Mouse (Mus musculus): ENCODE results near the gene Lrrc8c. TPM values are rescaled to one million over a fixed set of nuclear protein-coding genes. Genes with fewer than 3 reads are reported as not detected.

Gene Lrrc8c
- polyA plus RNA-seq, 1 experiment from 2014 or later: 23.0 TPM

- Histone ChIP-seq H3K4me1 (ENCODE audit: insufficient read depth, low read depth, low read length) (no peaks in the 10 kb centered on the region), H3K27me3 (replicated peaks; ENCODE audit: insufficient read depth, low read length) (no peaks in the 10 kb centered on the region), H3K9me3 (ENCODE audit: low read length) (no peaks in the 10 kb centered on the region), H3K4me3 (ENCODE audit: low read depth, low read length) (no peak overlapping the region), H3K36me3 (ENCODE audit: insufficient read depth, low read length) (no peaks in the 10 kb centered on the region), H3K9ac (replicated peaks; ENCODE audit: low read depth) (no peak overlapping the region), H3K4me2 (replicated peaks; ENCODE audit: low read depth, low read length) (no peak overlapping the region), H3K27ac (ENCODE audit: low read length) (no peak overlapping the region)
- no peak for DNase-seq (ENCODE audit: low spot score)
- TF ChIP-seq CTCF (IDR thresholded peaks at IDR 0.05) (no peak), EP300 (IDR thresholded peaks at IDR 0.05) (no peak)
- no peak for ATAC-seq
- 77% methylated on average over 4 of the region's 4 CpGs for WGBS
Observed at GRCm38 (mm10) chr5:105592396-105592795, 73.2 kb downstream of the Lrrc8c start.

- H3K27ac ChIP-seq (ENCODE audit: low read length): no peak overlapping the region
- H3K9me3 ChIP-seq (ENCODE audit: low read length): no peaks in the 10 kb centered on the region
- H3K4me2 ChIP-seq (replicated peaks; ENCODE audit: low read depth, low read length): no peak overlapping the region
- no peak for TF ChIP-seq CTCF (IDR thresholded peaks at IDR 0.05)
- DNase-seq (ENCODE audit: low spot score): no peak
- WGBS: 85% methylated on average over 9 of the region's 9 CpGs
- H3K36me3 ChIP-seq (ENCODE audit: insufficient read depth, low read length): no peaks in the 10 kb centered on the region
- ATAC-seq: no peak
- H3K4me1 ChIP-seq (ENCODE audit: insufficient read depth, low read depth, low read length): no peaks in the 10 kb centered on the region
- no peak overlapping the region for H3K4me3 ChIP-seq (ENCODE audit: low read depth, low read length)
- no peak overlapping the region for H3K9ac ChIP-seq (replicated peaks; ENCODE audit: low read depth)
- H3K27me3 ChIP-seq (replicated peaks; ENCODE audit: insufficient read depth, low read length): no peaks in the 10 kb centered on the region
Observed at GRCm38 (mm10) chr5:105593630-105594029, 74.4 kb downstream of the Lrrc8c start.

GRCm38 (mm10) chr5:105598866-105599265 is 79.7 kb downstream of the Lrrc8c start:
- no peaks in the 10 kb centered on the region for H3K4me1 ChIP-seq (ENCODE audit: insufficient read depth, low read depth, low read length)
- H3K4me3 ChIP-seq (ENCODE audit: low read depth, low read length): no peak overlapping the region
- ATAC-seq (peak; percentile 86), DNase-seq (ENCODE audit: low spot score) (peak; percentile 70)
- no peaks in the 10 kb centered on the region for H3K9me3 ChIP-seq (ENCODE audit: low read length)
- no peaks in the 10 kb centered on the region for H3K27me3 ChIP-seq (replicated peaks; ENCODE audit: insufficient read depth, low read length)
- WGBS: 55% methylated on average over 9 of the region's 9 CpGs
- H3K27ac ChIP-seq (ENCODE audit: low read length): peak overlapping the region; percentile 74
- no peak overlapping the region for H3K4me2 ChIP-seq (replicated peaks; ENCODE audit: low read depth, low read length)
- no peaks in the 10 kb centered on the region for H3K36me3 ChIP-seq (ENCODE audit: insufficient read depth, low read length)
- TF ChIP-seq CTCF (IDR thresholded peaks at IDR 0.05): no peak
- TF ChIP-seq EP300 (IDR thresholded peaks at IDR 0.05): peak; percentile 79
- H3K9ac ChIP-seq (replicated peaks; ENCODE audit: low read depth): no peak overlapping the region

- Histone ChIP-seq H3K9me3 (ENCODE audit: low read length) (no peaks in the 10 kb centered on the region), H3K9ac (replicated peaks; ENCODE audit: low read depth) (no peak overlapping the region), H3K4me1 (ENCODE audit: insufficient read depth, low read depth, low read length) (no peaks in the 10 kb centered on the region), H3K27ac (ENCODE audit: low read length) (peak overlapping the region; percentile 74), H3K27me3 (replicated peaks; ENCODE audit: insufficient read depth, low read length) (no peaks in the 10 kb centered on the region), H3K4me3 (ENCODE audit: low read depth, low read length) (no peak overlapping the region), H3K4me2 (replicated peaks; ENCODE audit: low read depth, low read length) (no peak overlapping the region), H3K36me3 (ENCODE audit: insufficient read depth, low read length) (no peaks in the 10 kb centered on the region)
- 53% methylated on average over 4 of the region's 4 CpGs for WGBS
- no peak for ATAC-seq
- no peak for DNase-seq (ENCODE audit: low spot score)
- TF ChIP-seq CTCF (IDR thresholded peaks at IDR 0.05) (no peak), EP300 (IDR thresholded peaks at IDR 0.05) (no peak)
Observed at GRCm38 (mm10) chr5:105599315-105599714, 80.1 kb downstream of the Lrrc8c start.

GRCm38 (mm10) chr5:105600998-105601397 is 81.8 kb downstream of the Lrrc8c start:
- H3K36me3 ChIP-seq (ENCODE audit: insufficient read depth, low read length): no peaks in the 10 kb centered on the region
- no peaks in the 10 kb centered on the region for H3K9me3 ChIP-seq (ENCODE audit: low read length)
- H3K4me3 ChIP-seq (ENCODE audit: low read depth, low read length): no peak overlapping the region
- WGBS: 63% methylated on average over 4 of the region's 5 CpGs
- no peak overlapping the region for H3K27ac ChIP-seq (ENCODE audit: low read length)
- H3K9ac ChIP-seq (replicated peaks; ENCODE audit: low read depth): no peak overlapping the region
- DNase-seq (ENCODE audit: low spot score) (peak; percentile 19), ATAC-seq (no peak)
- TF ChIP-seq EP300 (IDR thresholded peaks at IDR 0.05) (no peak), CTCF (IDR thresholded peaks at IDR 0.05) (no peak)
- no peak overlapping the region for H3K4me2 ChIP-seq (replicated peaks; ENCODE audit: low read depth, low read length)
- no peaks in the 10 kb centered on the region for H3K27me3 ChIP-seq (replicated peaks; ENCODE audit: insufficient read depth, low read length)
- H3K4me1 ChIP-seq (ENCODE audit: insufficient read depth, low read depth, low read length): no peaks in the 10 kb centered on the region

- H3K27ac ChIP-seq (ENCODE audit: low read length): no peak overlapping the region
- no peak for ATAC-seq
Observed at GRCm38 (mm10) chr5:105602585-105602984, 83.4 kb downstream of the Lrrc8c start.

GRCm38 (mm10) chr5:105605736-105606135 is 86.5 kb downstream of the Lrrc8c start:
- H3K9ac ChIP-seq (replicated peaks; ENCODE audit: low read depth): no peak overlapping the region
- WGBS: 84% methylated on average over 9 of the region's 9 CpGs

More at GRCm38 (mm10) chr5:105602585-105602984, 83.4 kb downstream of the Lrrc8c start:
- Histone ChIP-seq H3K4me1 (ENCODE audit: insufficient read depth, low read depth, low read length) (no peaks in the 10 kb centered on the region), H3K4me3 (ENCODE audit: low read depth, low read length) (no peak overlapping the region), H3K36me3 (ENCODE audit: insufficient read depth, low read length) (peaks cover 14% of the 10 kb centered on the region), H3K9me3 (ENCODE audit: low read length) (no peaks in the 10 kb centered on the region), H3K4me2 (replicated peaks; ENCODE audit: low read depth, low read length) (no peak overlapping the region), H3K9ac (replicated peaks; ENCODE audit: low read depth) (no peak overlapping the region), H3K27me3 (replicated peaks; ENCODE audit: insufficient read depth, low read length) (no peaks in the 10 kb centered on the region)
- 64% methylated on average over 9 of the region's 9 CpGs for WGBS
- no peak for DNase-seq (ENCODE audit: low spot score)
- TF ChIP-seq CTCF (IDR thresholded peaks at IDR 0.05) (no peak), EP300 (IDR thresholded peaks at IDR 0.05) (no peak)

More at GRCm38 (mm10) chr5:105605736-105606135, 86.5 kb downstream of the Lrrc8c start:
- Histone ChIP-seq H3K4me3 (ENCODE audit: low read depth, low read length) (no peak overlapping the region), H3K4me1 (ENCODE audit: insufficient read depth, low read depth, low read length) (no peaks in the 10 kb centered on the region), H3K9me3 (ENCODE audit: low read length) (no peaks in the 10 kb centered on the region), H3K27ac (ENCODE audit: low read length) (no peak overlapping the region), H3K27me3 (replicated peaks; ENCODE audit: insufficient read depth, low read length) (no peaks in the 10 kb centered on the region), H3K4me2 (replicated peaks; ENCODE audit: low read depth, low read length) (no peak overlapping the region), H3K36me3 (ENCODE audit: insufficient read depth, low read length) (peaks cover 17% of the 10 kb centered on the region)
- TF ChIP-seq EP300 (IDR thresholded peaks at IDR 0.05) (no peak), CTCF (IDR thresholded peaks at IDR 0.05) (no peak)
- DNase-seq (ENCODE audit: low spot score) (no peak), ATAC-seq (no peak)
